Mouse (Mus musculus) cerebellum, adult 9-10 months (tissue): ENCODE measurements at regions not wholly inside any gene's neighbourhood (a gene's known extent, or its start where the extent isn't known, plus 50 kb on each side); places are given as distances from the start of the nearest gene placed in this dataset.
"Not testable (repeated sequence)": the region's sequence is repeated elsewhere in the genome, so short reads cannot be mapped to it uniquely, and the experiment has no call there.

Experiments used
- DNase-seq: peaks from one replicate; pipeline ENCODE4 v3.0.0; 2022

- DNase-seq, result no peak
These were observed 67.2 kb downstream of the Qdpr start for GRCm38 (mm10) chr5:45382804-45383203.

GRCm38 (mm10) chr5:45378486-45378885, 71.5 kb downstream of the Qdpr start:
- no peak for DNase-seq

- no peak for DNase-seq
These were observed 77.0 kb downstream of the Qdpr start for GRCm38 (mm10) chr5:45373069-45373468.

- no peak for DNase-seq
These were observed 81.6 kb downstream of the Qdpr start for GRCm38 (mm10) chr5:45368451-45368850.

GRCm38 (mm10) chr5:45360189-45360588, 89.8 kb downstream of the Qdpr start:
- no peak for DNase-seq

GRCm38 (mm10) chr5:45340411-45340810, 109.6 kb downstream of the Qdpr start:
- DNase-seq, result no peak

- no peak for DNase-seq
These were observed 113.2 kb downstream of the Qdpr start for GRCm38 (mm10) chr5:45336801-45337200.

- not testable (repeated sequence) for DNase-seq
These were observed 125.6 kb downstream of the Qdpr start for GRCm38 (mm10) chr5:45324468-45324867.

GRCm38 (mm10) chr5:45323500-45323899, 126.5 kb downstream of the Qdpr start:
- DNase-seq, result no peak

GRCm38 (mm10) chr5:45318026-45318425, 132.0 kb downstream of the Qdpr start:
- DNase-seq, result no peak

- DNase-seq, result no peak
These were observed 148.9 kb downstream of the Qdpr start for GRCm38 (mm10) chr5:45301120-45301519.

- DNase-seq, result no peak
These were observed 151.2 kb downstream of the Qdpr start for GRCm38 (mm10) chr5:45298872-45299271.

GRCm38 (mm10) chr5:45295134-45295533, 154.9 kb downstream of the Qdpr start:
- no peak for DNase-seq

- DNase-seq, result no peak
These were observed 157.0 kb downstream of the Qdpr start for GRCm38 (mm10) chr5:45292833-45293546.

- DNase-seq, result no peak
These were observed 157.7 kb downstream of the Qdpr start for GRCm38 (mm10) chr5:45292383-45292782.

- DNase-seq, result no peak
These were observed 158.3 kb downstream of the Qdpr start for GRCm38 (mm10) chr5:45291752-45292151.

GRCm38 (mm10) chr5:45291276-45291675, 158.8 kb downstream of the Qdpr start:
- DNase-seq, result no peak

- no peak for DNase-seq
These were observed 163.6 kb downstream of the Qdpr start for GRCm38 (mm10) chr5:45286454-45286853.

GRCm38 (mm10) chr5:45284680-45285079, 165.4 kb downstream of the Qdpr start:
- DNase-seq, result no peak

GRCm38 (mm10) chr5:45283908-45284415, 166.1 kb downstream of the Qdpr start:
- no peak for DNase-seq

GRCm38 (mm10) chr5:45282207-45282930, 167.7 kb downstream of the Qdpr start:
- DNase-seq, result no peak

GRCm38 (mm10) chr5:45278571-45278970, 171.5 kb downstream of the Qdpr start:
- DNase-seq, result peak; percentile 25

- DNase-seq, result no peak
These were observed 172.0 kb downstream of the Qdpr start for GRCm38 (mm10) chr5:45278005-45278432.

- DNase-seq, result no peak
These were observed 179.4 kb downstream of the Qdpr start for GRCm38 (mm10) chr5:45270679-45271078.
